Mouse (Mus musculus): ENCODE measurements at regions not wholly inside any gene's neighbourhood (a gene's known extent, or its start where the extent isn't known, plus 50 kb on each side); places are given as distances from the start of the nearest gene placed in this dataset.
A peak's percentile ranks its signal among the peaks of the same experiment; 100 is the strongest.
"Not testable (repeated sequence)": the region's sequence is repeated elsewhere in the genome, so short reads cannot be mapped to it uniquely, and the experiment has no call there.

- Histone ChIP-seq H3K4me3 (ENCODE audit: low read depth, low read length) (no peak overlapping the region), H3K27me3 (ENCODE audit: control insufficient read depth, insufficient read depth, low read length) (no peaks in the 10 kb centered on the region), H3K4me1 (ENCODE audit: control insufficient read depth, insufficient read depth, low read length) (peaks cover 22% of the 10 kb centered on the region), H3K9me3 (replicated peaks; ENCODE audit: control insufficient read depth, low read length) (no peaks in the 10 kb centered on the region), H3K36me3 (ENCODE audit: control insufficient read depth, insufficient read depth, low read length) (no peaks in the 10 kb centered on the region), H3K4me2 (peak overlapping the region; percentile 48), H3K27ac (ENCODE audit: low read depth, low read length) (peak overlapping the region; percentile 62), H3K9ac (ENCODE audit: low read depth, low read length) (no peak overlapping the region)
- peak; percentile 76 for ATAC-seq (replicated peaks; ENCODE audit: insufficient number of reproducible peaks, low FRiP score, low TSS enrichment)
- WGBS (ENCODE audit: insufficient replicate concordance): 7% methylated on average over 8 of the region's 8 CpGs
Measured at GRCm38 (mm10) chr5:118483532-118483931, 76.9 kb upstream of the Med13l start.

GRCm38 (mm10) chr5:118485191-118485590, 75.3 kb upstream of the Med13l start:
- WGBS (ENCODE audit: insufficient replicate concordance): 93% methylated on average over 8 of the region's 8 CpGs
- H3K4me3 ChIP-seq (ENCODE audit: low read depth, low read length): no peak overlapping the region
- no peaks in the 10 kb centered on the region for H3K36me3 ChIP-seq (ENCODE audit: control insufficient read depth, insufficient read depth, low read length)
- H3K9me3 ChIP-seq (replicated peaks; ENCODE audit: control insufficient read depth, low read length): no peaks in the 10 kb centered on the region
- H3K4me1 ChIP-seq (ENCODE audit: control insufficient read depth, insufficient read depth, low read length): peaks cover 29% of the 10 kb centered on the region
- H3K9ac ChIP-seq (ENCODE audit: low read depth, low read length): no peak overlapping the region
- no peaks in the 10 kb centered on the region for H3K27me3 ChIP-seq (ENCODE audit: control insufficient read depth, insufficient read depth, low read length)
- H3K4me2 ChIP-seq: no peak overlapping the region
- H3K27ac ChIP-seq (ENCODE audit: low read depth, low read length): no peak overlapping the region
- ATAC-seq (replicated peaks; ENCODE audit: insufficient number of reproducible peaks, low FRiP score, low TSS enrichment): no peak

DNA sequence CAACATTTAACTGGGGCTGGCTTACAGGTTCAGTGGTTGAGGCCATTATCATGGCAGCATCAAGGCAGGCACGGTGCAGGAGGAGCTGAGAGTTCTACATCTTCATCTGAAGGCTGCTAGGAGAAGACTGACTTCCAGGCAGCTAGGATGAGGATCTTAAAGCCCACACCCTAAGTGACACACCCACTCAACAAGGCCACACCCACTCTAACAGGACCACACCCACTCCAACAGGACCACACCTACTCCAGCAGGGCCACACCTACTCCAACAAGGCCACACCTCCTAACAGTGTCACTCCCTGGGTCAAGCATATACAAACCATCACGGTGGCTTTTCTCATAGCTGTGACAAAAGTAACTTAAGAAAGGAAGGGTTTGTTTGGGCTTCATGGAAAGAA, 68.0 kb upstream of the Med13l start:
- not testable (repeated sequence) for H3K4me2 ChIP-seq; H3K36me3 ChIP-seq (ENCODE audit: control insufficient read depth, insufficient read depth, low read length); H3K9ac ChIP-seq (ENCODE audit: low read depth, low read length); H3K4me3 ChIP-seq (ENCODE audit: low read depth, low read length); H3K9me3 ChIP-seq (replicated peaks; ENCODE audit: control insufficient read depth, low read length); H3K27me3 ChIP-seq (ENCODE audit: control insufficient read depth, insufficient read depth, low read length); H3K4me1 ChIP-seq (ENCODE audit: control insufficient read depth, insufficient read depth, low read length); H3K27ac ChIP-seq (ENCODE audit: low read depth, low read length); ATAC-seq (replicated peaks; ENCODE audit: insufficient number of reproducible peaks, low FRiP score, low TSS enrichment)
- WGBS (ENCODE audit: insufficient replicate concordance): 82% methylated on average over 2 of the region's 2 CpGs

GRCm38 (mm10) chr5:118494649-118495477, 65.6 kb upstream of the Med13l start:
- H3K27ac ChIP-seq (ENCODE audit: low read depth, low read length): no peak overlapping the region
- H3K9me3 ChIP-seq (replicated peaks; ENCODE audit: control insufficient read depth, low read length): no peaks in the 10 kb centered on the region
- H3K9ac ChIP-seq (ENCODE audit: low read depth, low read length): no peak overlapping the region
- ATAC-seq (replicated peaks; ENCODE audit: insufficient number of reproducible peaks, low FRiP score, low TSS enrichment): no peak
- no peak overlapping the region for H3K4me2 ChIP-seq
- H3K27me3 ChIP-seq (ENCODE audit: control insufficient read depth, insufficient read depth, low read length): no peaks in the 10 kb centered on the region
- H3K4me3 ChIP-seq (ENCODE audit: low read depth, low read length): no peak overlapping the region
- H3K36me3 ChIP-seq (ENCODE audit: control insufficient read depth, insufficient read depth, low read length): no peaks in the 10 kb centered on the region
- no peaks in the 10 kb centered on the region for H3K4me1 ChIP-seq (ENCODE audit: control insufficient read depth, insufficient read depth, low read length)
- WGBS (ENCODE audit: insufficient replicate concordance): 59% methylated on average over 7 of the region's 7 CpGs

DNA sequence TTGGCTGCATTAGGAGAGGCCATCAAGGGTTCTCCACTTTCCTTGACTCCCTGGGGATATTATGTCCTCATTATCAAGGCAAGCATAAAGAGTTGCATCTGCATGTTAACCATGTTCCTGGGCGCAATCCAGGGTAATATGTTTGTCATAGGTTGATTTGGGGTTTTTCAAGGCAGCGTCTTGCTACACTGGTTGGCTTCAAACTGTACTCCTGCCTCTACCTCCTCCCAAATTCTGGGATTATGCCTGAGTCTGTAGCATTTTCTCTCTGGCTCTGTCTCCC, 65.1 kb upstream of the Med13l start:
- no peak overlapping the region for H3K4me3 ChIP-seq (ENCODE audit: low read depth, low read length)
- H3K4me2 ChIP-seq: no peak overlapping the region
- H3K9me3 ChIP-seq (replicated peaks; ENCODE audit: control insufficient read depth, low read length): no peaks in the 10 kb centered on the region
- H3K36me3 ChIP-seq (ENCODE audit: control insufficient read depth, insufficient read depth, low read length): no peaks in the 10 kb centered on the region
- H3K9ac ChIP-seq (ENCODE audit: low read depth, low read length): no peak overlapping the region
- no peak for ATAC-seq (replicated peaks; ENCODE audit: insufficient number of reproducible peaks, low FRiP score, low TSS enrichment)
- no peaks in the 10 kb centered on the region for H3K27me3 ChIP-seq (ENCODE audit: control insufficient read depth, insufficient read depth, low read length)
- H3K27ac ChIP-seq (ENCODE audit: low read depth, low read length): no peak overlapping the region
- no peaks in the 10 kb centered on the region for H3K4me1 ChIP-seq (ENCODE audit: control insufficient read depth, insufficient read depth, low read length)
- 63% methylated on average over 2 of the region's 2 CpGs for WGBS (ENCODE audit: insufficient replicate concordance)

GRCm38 (mm10) chr5:118501624-118502023, 58.9 kb upstream of the Med13l start:
- no peaks in the 10 kb centered on the region for H3K9me3 ChIP-seq (replicated peaks; ENCODE audit: control insufficient read depth, low read length)
- no peak overlapping the region for H3K27ac ChIP-seq (ENCODE audit: low read depth, low read length)
- no peak overlapping the region for H3K4me2 ChIP-seq
- H3K36me3 ChIP-seq (ENCODE audit: control insufficient read depth, insufficient read depth, low read length): no peaks in the 10 kb centered on the region
- 90% methylated on average over 5 of the region's 5 CpGs for WGBS (ENCODE audit: insufficient replicate concordance)
- no peak overlapping the region for H3K4me3 ChIP-seq (ENCODE audit: low read depth, low read length)
- H3K9ac ChIP-seq (ENCODE audit: low read depth, low read length): no peak overlapping the region
- H3K27me3 ChIP-seq (ENCODE audit: control insufficient read depth, insufficient read depth, low read length): no peaks in the 10 kb centered on the region
- no peaks in the 10 kb centered on the region; the same call in 1 of the 2 replicates for H3K4me1 ChIP-seq (ENCODE audit: control insufficient read depth, insufficient read depth, low read length)
- ATAC-seq (replicated peaks; ENCODE audit: insufficient number of reproducible peaks, low FRiP score, low TSS enrichment): no peak

- Histone ChIP-seq H3K4me2 (no peak overlapping the region), H3K27ac (ENCODE audit: low read depth, low read length) (no peak overlapping the region), H3K4me3 (ENCODE audit: low read depth, low read length) (no peak overlapping the region), H3K27me3 (ENCODE audit: control insufficient read depth, insufficient read depth, low read length) (no peaks in the 10 kb centered on the region), H3K9me3 (replicated peaks; ENCODE audit: control insufficient read depth, low read length) (no peaks in the 10 kb centered on the region), H3K36me3 (ENCODE audit: control insufficient read depth, insufficient read depth, low read length) (no peaks in the 10 kb centered on the region), H3K9ac (ENCODE audit: low read depth, low read length) (no peak overlapping the region), H3K4me1 (ENCODE audit: control insufficient read depth, insufficient read depth, low read length) (no peaks in the 10 kb centered on the region; the same call in 1 of the 2 replicates)
- no peak for ATAC-seq (replicated peaks; ENCODE audit: insufficient number of reproducible peaks, low FRiP score, low TSS enrichment)
- 61% methylated on average over 15 of the region's 15 CpGs for WGBS (ENCODE audit: insufficient replicate concordance)
Measured at GRCm38 (mm10) chr5:118502991-118503390, 57.5 kb upstream of the Med13l start.

GRCm38 (mm10) chr5:118504170-118504569, 56.3 kb upstream of the Med13l start:
- Histone ChIP-seq H3K4me2 (no peak overlapping the region; the same call in 1 of the 2 replicates), H3K27me3 (ENCODE audit: control insufficient read depth, insufficient read depth, low read length) (no peaks in the 10 kb centered on the region), H3K27ac (ENCODE audit: low read depth, low read length) (no peak overlapping the region), H3K4me3 (ENCODE audit: low read depth, low read length) (no peak overlapping the region), H3K4me1 (ENCODE audit: control insufficient read depth, insufficient read depth, low read length) (no peaks in the 10 kb centered on the region; the same call in 1 of the 2 replicates), H3K9ac (ENCODE audit: low read depth, low read length) (no peak overlapping the region), H3K9me3 (replicated peaks; ENCODE audit: control insufficient read depth, low read length) (no peaks in the 10 kb centered on the region), H3K36me3 (ENCODE audit: control insufficient read depth, insufficient read depth, low read length) (no peaks in the 10 kb centered on the region)
- no peak for ATAC-seq (replicated peaks; ENCODE audit: insufficient number of reproducible peaks, low FRiP score, low TSS enrichment)
- WGBS (ENCODE audit: insufficient replicate concordance): 77% methylated on average over 10 of the region's 10 CpGs

- ATAC-seq (replicated peaks; ENCODE audit: insufficient number of reproducible peaks, low FRiP score, low TSS enrichment): no peak; the same call in 1 of the 2 replicates
- Histone ChIP-seq H3K36me3 (ENCODE audit: control insufficient read depth, insufficient read depth, low read length) (no peaks in the 10 kb centered on the region), H3K27me3 (ENCODE audit: control insufficient read depth, insufficient read depth, low read length) (no peaks in the 10 kb centered on the region), H3K27ac (ENCODE audit: low read depth, low read length) (no peak overlapping the region), H3K9me3 (replicated peaks; ENCODE audit: control insufficient read depth, low read length) (no peaks in the 10 kb centered on the region), H3K4me1 (ENCODE audit: control insufficient read depth, insufficient read depth, low read length) (no peaks in the 10 kb centered on the region; the same call in 1 of the 2 replicates), H3K9ac (ENCODE audit: low read depth, low read length) (no peak overlapping the region), H3K4me3 (ENCODE audit: low read depth, low read length) (no peak overlapping the region), H3K4me2 (no peak overlapping the region; the same call in 1 of the 2 replicates)
- 12% methylated on average over 7 of the region's 7 CpGs for WGBS (ENCODE audit: insufficient replicate concordance)
Measured at GRCm38 (mm10) chr5:118504926-118505325, 55.6 kb upstream of the Med13l start.

Measured in heart, embryonic 11.5 days (tissue).